Mouse (Mus musculus) layer of hippocampus, adult 2 months (tissue): Measurements from ENCODE around the gene Senp6. TPM values are rescaled to one million over a fixed set of nuclear protein-coding genes. Genes with fewer than 3 reads are reported as not detected.

Experiments used
- DNase-seq, 2 experiments: peaks; one replicate each; pipeline ENCODE4 v3.0.0; 2022; ENCODE audit warnings: low spot score in 2 of 2
- H3K27ac ChIP-seq: fragments of 200-600 bp; 2 replicates; pipeline ENCODE4 v1.8.1; 2022
- H3K4me3 ChIP-seq: fragments of 200-600 bp; 2 replicates; pipeline ENCODE4 v1.8.1; 2022; ENCODE audit warnings: mild to moderate bottlenecking
- CTCF ChIP-seq: fragments of 200-600 bp; conservative IDR thresholded peaks from 2 replicates; pipeline ENCODE4 v1.8.1; 2022; ENCODE audit warnings: antibody characterized with exemption, mild to moderate bottlenecking, moderate library complexity
- total RNA-seq, 2 experiments: library from RNA; stranded (reverse); gene quantifications; 2 replicates each; pipeline ENCODE4 v1.2.3; 2021

Gene Senp6
- total RNA-seq, 2 experiments from 2014 or later = 97.4 to 119 TPM

DNA sequence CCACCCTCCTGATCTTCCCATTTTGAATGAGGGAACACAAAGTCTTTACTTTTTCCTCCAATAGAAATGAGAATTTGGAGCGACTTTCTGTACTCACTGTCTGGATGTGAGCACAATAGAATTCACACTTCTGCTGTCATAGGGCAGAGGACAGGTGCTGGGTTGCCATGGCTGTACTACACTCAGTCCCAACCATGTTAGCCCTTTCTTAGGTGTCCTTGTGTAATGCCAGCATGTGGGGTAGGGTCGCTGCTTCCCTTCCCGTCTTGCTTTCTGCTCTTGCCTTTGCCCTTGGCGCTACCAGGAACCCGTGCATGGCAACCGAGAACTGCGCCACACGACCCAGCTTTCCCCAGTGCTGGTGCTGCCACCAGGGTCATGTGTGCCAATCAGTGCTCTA, 120.0 kb downstream of the Senp6 start:
- Histone ChIP-seq H3K27ac (no peak overlapping the region), H3K4me3 (no peak overlapping the region)
- DNase-seq = no peak
- TF ChIP-seq CTCF = no peak

DNA sequence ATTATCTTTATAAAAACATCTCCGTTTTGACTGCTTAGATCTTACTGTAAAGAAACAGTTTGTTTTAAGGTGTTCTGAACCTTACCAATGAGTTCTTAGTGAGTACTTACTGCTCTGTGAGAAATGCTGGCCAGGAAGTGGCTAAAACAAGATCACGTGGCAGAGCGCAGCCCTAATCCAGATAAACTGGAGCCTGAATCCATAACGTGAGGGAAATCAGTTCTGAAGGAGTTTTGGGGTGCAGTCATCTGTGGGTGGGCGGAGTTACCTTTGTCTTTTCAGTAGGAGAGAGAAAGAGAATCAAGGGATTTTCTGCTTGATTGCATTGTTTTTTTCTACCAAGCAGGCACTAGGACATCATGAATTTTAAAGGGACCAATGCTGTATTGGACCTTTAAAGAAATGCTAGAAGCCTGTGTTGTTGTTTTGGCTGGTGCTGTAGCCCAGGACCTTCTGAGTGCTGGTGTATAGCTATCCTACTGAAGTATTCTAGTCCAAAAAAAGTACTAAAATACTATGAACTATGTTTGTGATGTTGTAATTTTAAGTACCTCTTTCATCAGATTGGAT, 121.7 kb downstream of the Senp6 start:
- no peak for TF ChIP-seq CTCF
- no peak for DNase-seq

DNA sequence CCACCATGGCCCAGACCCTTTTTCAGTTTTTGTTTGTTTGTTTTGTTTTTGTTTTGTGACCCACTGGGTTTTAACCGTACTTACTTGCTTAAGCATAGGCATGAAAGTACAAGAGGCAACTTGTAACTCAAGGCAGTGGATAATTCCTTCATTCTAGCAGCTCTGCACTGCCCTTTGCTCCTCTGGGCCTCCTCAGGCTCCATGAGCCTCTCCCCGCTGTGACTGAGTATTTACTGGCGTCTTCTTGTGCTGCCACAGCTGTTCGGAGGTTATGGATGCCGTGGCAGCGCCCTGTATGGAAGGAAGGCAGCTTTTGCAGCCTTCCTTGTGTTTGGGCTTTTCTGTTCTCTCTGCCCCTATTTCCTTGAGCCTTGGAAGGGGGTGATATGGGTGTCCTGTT, 124.5 kb downstream of the Senp6 start:
- Histone ChIP-seq H3K4me3 (no peak overlapping the region), H3K27ac (no peak overlapping the region)
- TF ChIP-seq CTCF = no peak
- no peak for DNase-seq

More for the DNA sequence above, 121.7 kb downstream of the Senp6 start:
- H3K27ac ChIP-seq = peak overlapping the region; percentile 48; the same call in 1 of the 2 replicates
- no peak overlapping the region for H3K4me3 ChIP-seq

DNA sequence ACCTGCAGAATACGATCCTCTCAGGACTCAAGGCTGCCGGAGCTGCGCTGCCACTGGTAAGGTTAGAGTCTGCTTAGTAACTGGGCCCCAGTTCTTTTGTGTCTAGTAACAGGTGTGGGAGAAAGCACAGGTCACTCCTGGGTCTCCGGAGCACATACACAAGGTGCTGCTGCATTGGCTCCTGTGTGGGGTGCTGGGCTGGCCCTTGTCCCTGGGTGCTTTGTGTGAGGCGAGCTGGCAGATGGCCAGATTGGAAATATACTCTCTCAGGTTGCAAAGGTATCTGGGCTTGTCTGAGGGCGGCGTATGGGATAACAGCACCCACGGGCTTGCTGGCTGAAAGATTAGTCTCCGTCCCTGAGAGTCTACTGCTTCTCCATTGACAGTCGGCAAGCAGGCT, 125.6 kb downstream of the Senp6 start:
- no peak for TF ChIP-seq CTCF

DNA sequence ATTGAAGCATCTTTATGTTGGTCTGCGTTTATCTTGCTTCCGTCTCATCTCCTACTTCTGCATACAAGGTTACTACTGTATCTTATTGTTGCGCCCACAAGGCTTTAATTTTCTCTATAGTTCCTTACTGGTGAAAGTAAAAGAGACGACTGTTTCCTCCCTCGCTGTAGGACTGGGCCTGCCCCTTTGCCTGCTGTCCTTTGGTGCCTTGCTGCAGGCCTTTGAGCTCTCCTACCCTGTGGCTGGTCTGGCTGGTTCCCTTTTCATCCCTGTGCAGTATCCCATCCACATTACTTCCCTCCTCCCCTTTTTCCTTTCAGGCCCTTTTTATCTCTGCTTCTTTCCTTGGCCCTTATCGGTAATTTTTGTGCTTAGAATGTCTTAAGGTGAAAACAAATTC, 127.7 kb downstream of the Senp6 start:
- no peak for TF ChIP-seq CTCF
- peak overlapping the region; percentile 23; the same call in 1 of the 2 replicates for H3K27ac ChIP-seq
- DNase-seq = no peak
- H3K4me3 ChIP-seq = no peak overlapping the region

More for the DNA sequence above, 125.6 kb downstream of the Senp6 start:
- Histone ChIP-seq H3K27ac (no peak overlapping the region; the same call in 1 of the 2 replicates), H3K4me3 (no peak overlapping the region)
- no peak for DNase-seq

Other genes with a start within 250 kb of the Senp6 start
- gene Filip1, start 54.1 kb upstream of the Senp6 start, total RNA-seq = 10 to 100 TPM; 11.7 to 13.9 TPM
- 10 to 100 TPM; 82.0 to 83.8 TPM for gene Myo6, start 98.1 kb downstream of the Senp6 start, total RNA-seq